Mouse (Mus musculus) stomach, embryonic 16.5 days (tissue): ENCODE measurements at regions not wholly inside any gene's neighbourhood (a gene's known extent, or its start where the extent isn't known, plus 50 kb on each side); places are given as distances from the start of the nearest gene placed in this dataset.

Source experiments
- ATAC-seq: fragments of 200-750 bp; cut with Nextera tagmentation; 2 replicates; pipeline ENCODE4 v1.8.0; 2017; ENCODE audit warnings: moderate number of reproducible peaks, moderate TSS enrichment; ENCODE audit not compliant: insufficient read depth, low FRiP score
- H3K27ac ChIP-seq: fragments of 300-500 bp; sonication (generic); 2 replicates; pipeline ENCODE4 v1.5.1; 2014; ENCODE audit warnings: low read length
- H3K27me3 ChIP-seq: fragments of 300-500 bp; sonication (generic); 2 replicates; pipeline ENCODE4 v1.6.1; 2014; ENCODE audit warnings: low read length, control low read depth, mixed read lengths; ENCODE audit not compliant: control insufficient read depth, insufficient read depth
- H3K36me3 ChIP-seq: fragments of 300-500 bp; sonication (generic); 2 replicates; pipeline ENCODE4 v1.6.1; 2014; ENCODE audit warnings: low read length; ENCODE audit not compliant: control insufficient read depth, insufficient read depth
- H3K4me1 ChIP-seq: fragments of 300-500 bp; sonication (generic); 2 replicates; pipeline ENCODE4 v1.6.1; 2014; ENCODE audit warnings: low read length, control low read depth, mixed read lengths; ENCODE audit not compliant: control insufficient read depth, insufficient read depth
- H3K4me2 ChIP-seq: fragments of 300-500 bp; sonication (generic); 2 replicates; pipeline ENCODE4 v1.6.1; 2014; ENCODE audit warnings: low read depth, low read length, mixed read lengths
- H3K4me3 ChIP-seq: fragments of 300-500 bp; sonication (generic); replicated peaks from 2 replicates; pipeline ENCODE4 v1.5.1; 2014; ENCODE audit warnings: mild to moderate bottlenecking, low read length
- H3K9ac ChIP-seq: fragments of 300-500 bp; sonication (generic); 2 replicates; pipeline ENCODE4 v1.6.1; 2014; ENCODE audit warnings: low read length
- H3K9me3 ChIP-seq: fragments of 300-500 bp; sonication (generic); replicated peaks from 2 replicates; pipeline ENCODE4 v1.6.1; 2016; ENCODE audit warnings: low read length, control low read depth; ENCODE audit not compliant: control insufficient read depth
- WGBS: fragments of 180-500 bp; shearing (Covaris S2); extraction: QIAGEN DNeasy Blood & Tissue Kit; methylation state at CpG from one replicate; pipeline ENCODE4 v1.1.7; 2014; 5-methylcytosine and 5-hydroxymethylcytosine counted together

DNA sequence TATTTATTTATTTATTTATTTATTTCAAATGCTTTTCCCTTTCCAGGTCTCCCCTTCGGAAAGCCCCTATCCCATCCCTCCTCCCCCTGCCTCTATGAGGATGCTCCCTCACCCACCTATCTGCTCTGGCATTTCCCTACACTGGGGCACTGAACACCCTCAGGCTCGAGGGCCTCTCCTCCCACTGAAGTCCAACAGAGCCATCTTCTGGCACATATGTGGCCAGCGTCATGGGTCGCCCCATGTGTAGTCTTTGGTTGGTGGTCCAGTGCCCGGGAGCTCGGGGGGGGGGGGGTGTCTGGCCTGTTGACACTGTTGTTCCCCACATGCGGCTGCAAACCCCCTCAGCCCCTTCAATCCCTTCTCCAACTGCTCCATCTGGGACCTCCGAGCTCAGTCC is 99.6 kb upstream of the Tspan8 start:
- Histone ChIP-seq H3K9me3 (no peaks in the 10 kb centered on the region), H3K27ac (no peak overlapping the region), H3K4me3 (no peak overlapping the region), H3K4me1 (no peaks in the 10 kb centered on the region), H3K9ac (no peak overlapping the region), H3K4me2 (no peak overlapping the region), H3K27me3 (no peaks in the 10 kb centered on the region), H3K36me3 (no peaks in the 10 kb centered on the region)
- ATAC-seq, result no peak
- WGBS, result 90% methylated on average over 7 of the region's 8 CpGs

DNA sequence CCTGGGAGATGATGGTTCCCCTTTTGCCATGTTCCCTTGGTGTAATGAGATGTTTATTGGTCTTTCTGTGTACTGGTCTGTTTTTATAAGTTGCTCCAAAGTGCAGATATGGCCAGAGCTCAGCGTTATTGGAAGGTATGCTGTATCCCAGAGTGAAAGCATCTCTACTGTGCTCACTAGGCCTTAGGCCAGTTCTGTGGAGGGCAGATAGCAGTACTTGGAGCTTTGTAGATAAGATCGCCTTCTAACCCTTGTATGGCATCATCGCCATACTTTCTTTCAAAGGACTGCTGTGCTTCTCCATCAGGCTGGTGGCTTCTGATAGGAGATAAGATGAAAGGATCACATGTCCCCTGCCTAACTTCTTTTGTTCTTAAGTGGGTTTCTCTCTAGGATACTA is 94.0 kb upstream of the Tspan8 start:
- H3K27ac ChIP-seq, result no peak overlapping the region
- no peaks in the 10 kb centered on the region for H3K36me3 ChIP-seq
- no peaks in the 10 kb centered on the region for H3K4me1 ChIP-seq
- no peak overlapping the region for H3K4me3 ChIP-seq
- H3K27me3 ChIP-seq, result no peaks in the 10 kb centered on the region
- no peak overlapping the region for H3K4me2 ChIP-seq
- WGBS, result 85% methylated on average over 3 of the region's 3 CpGs
- no peak for ATAC-seq
- H3K9me3 ChIP-seq, result no peaks in the 10 kb centered on the region
- no peak overlapping the region for H3K9ac ChIP-seq

DNA sequence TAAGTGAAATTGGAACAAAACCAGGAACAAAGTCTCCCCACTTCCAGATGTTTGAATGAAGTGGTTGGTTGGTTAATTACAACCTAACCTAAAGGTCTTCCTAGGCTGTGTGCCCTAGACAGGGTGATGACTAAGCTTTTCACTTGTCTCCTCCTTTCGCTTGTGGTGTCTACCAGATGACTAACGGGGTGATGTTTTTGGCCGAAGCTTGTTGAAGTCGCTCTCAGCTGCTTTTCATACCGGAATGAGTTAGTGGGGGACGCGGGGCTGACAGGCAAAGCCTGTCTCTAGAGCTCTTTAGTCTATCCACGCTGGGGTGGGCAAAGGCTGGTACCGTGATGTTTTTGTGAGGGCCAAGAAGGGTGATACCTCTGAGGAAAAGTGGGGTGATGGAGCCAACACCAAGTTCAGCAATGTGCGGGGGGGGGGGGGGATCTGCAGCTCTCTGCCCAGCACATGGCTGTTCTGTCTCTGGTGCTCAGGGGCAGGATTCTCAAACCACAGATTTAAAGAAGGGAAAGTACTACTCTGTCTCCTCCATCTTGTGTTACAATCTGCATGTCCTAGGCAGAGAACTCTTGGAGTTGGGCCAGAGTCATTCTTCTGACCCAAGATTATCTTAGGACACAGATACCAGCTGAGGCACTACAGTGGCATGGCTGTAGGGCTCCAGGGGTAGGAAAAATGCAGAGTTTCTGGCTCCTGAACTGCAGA is 73.8 kb upstream of the Tspan8 start:
- Histone ChIP-seq H3K36me3 (no peaks in the 10 kb centered on the region), H3K27me3 (no peaks in the 10 kb centered on the region), H3K4me1 (no peaks in the 10 kb centered on the region), H3K9ac (no peak overlapping the region), H3K4me2 (no peak overlapping the region), H3K27ac (no peak overlapping the region), H3K9me3 (no peaks in the 10 kb centered on the region), H3K4me3 (no peak overlapping the region)
- WGBS, result 93% methylated on average over 10 of the region's 10 CpGs
- no peak for ATAC-seq

DNA sequence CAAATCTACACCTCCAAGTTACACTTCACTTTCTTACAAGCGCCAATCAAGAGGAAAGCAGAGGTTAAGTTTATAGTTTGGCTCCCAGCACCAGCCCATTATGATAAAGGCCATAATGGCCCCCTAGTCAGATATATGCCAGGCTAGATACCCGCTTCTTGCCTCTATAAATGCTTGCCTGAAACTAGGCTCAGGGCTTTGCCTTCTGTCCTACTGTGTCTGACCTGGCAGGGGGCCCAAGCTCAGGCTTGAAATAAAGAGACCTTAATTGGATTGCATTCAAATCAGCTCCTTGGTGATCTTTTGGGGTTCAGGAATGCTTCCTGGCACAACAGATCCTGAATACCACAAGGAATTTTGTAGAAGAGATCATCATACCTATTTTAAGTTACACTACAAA is 66.8 kb upstream of the Tspan8 start:
- Histone ChIP-seq H3K4me2 (no peak overlapping the region), H3K9ac (no peak overlapping the region), H3K27me3 (no peaks in the 10 kb centered on the region), H3K4me3 (no peak overlapping the region), H3K4me1 (no peaks in the 10 kb centered on the region), H3K27ac (no peak overlapping the region), H3K36me3 (no peaks in the 10 kb centered on the region), H3K9me3 (no peaks in the 10 kb centered on the region)
- no peak for ATAC-seq
- 82% methylated on average over 2 of the region's 2 CpGs for WGBS

DNA sequence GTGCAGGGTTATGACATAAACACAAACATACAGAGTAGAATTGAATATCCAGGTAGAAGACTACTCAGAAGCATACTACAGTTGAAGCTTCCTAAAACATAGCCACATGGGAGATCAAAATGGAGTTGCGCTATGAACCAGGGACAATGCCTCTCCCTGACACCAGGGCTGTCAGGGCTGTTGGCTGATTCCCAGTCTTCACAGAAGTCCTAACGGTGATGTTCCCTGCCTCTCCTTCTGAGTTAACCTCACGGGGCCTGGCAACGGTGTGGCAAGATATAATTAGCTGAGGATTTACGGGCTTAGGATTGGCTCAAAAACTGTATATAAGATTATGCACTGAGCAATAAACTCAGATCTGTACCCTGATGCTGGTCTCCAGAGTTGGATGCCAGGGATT is 66.4 kb upstream of the Tspan8 start:
- Histone ChIP-seq H3K4me3 (no peak overlapping the region), H3K9ac (no peak overlapping the region), H3K4me1 (no peaks in the 10 kb centered on the region), H3K36me3 (no peaks in the 10 kb centered on the region), H3K9me3 (no peaks in the 10 kb centered on the region), H3K27ac (no peak overlapping the region), H3K27me3 (no peaks in the 10 kb centered on the region), H3K4me2 (no peak overlapping the region)
- 86% methylated on average over 5 of the region's 5 CpGs for WGBS
- ATAC-seq, result no peak

DNA sequence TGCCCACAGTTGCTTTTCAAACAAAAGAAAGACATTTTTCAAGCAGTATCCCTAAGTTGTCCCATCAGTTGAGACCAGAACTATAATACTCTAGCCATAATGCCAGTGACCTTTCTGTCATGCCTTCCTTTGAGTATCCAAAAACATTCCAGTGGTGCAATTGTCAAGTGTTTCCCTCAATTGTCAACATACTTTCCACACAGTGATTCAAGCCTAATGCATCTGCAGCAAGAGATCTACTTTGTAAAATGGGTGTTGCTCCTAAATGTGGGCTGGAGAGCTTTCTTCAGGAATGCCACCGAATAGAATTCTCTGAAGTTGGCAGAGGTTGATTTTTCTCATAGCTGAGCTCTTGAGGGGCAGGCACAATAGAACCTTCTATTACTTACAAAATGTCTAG is 58.0 kb upstream of the Tspan8 start:
- no peaks in the 10 kb centered on the region for H3K4me1 ChIP-seq
- no peak overlapping the region for H3K9ac ChIP-seq
- no peaks in the 10 kb centered on the region for H3K27me3 ChIP-seq
- no peaks in the 10 kb centered on the region for H3K36me3 ChIP-seq
- no peak overlapping the region for H3K4me3 ChIP-seq
- WGBS, result 58% methylated on average over 1 of the region's 1 CpGs
- H3K9me3 ChIP-seq, result no peaks in the 10 kb centered on the region
- H3K27ac ChIP-seq, result no peak overlapping the region
- no peak for ATAC-seq
- no peak overlapping the region for H3K4me2 ChIP-seq
